Mouse (Mus musculus) CD4-positive naive resting alpha-beta T cell, adult 76 days (primary cell): Measurements from ENCODE around the gene Sar1a. TPM values are rescaled to one million over a fixed set of nuclear protein-coding genes. Genes with fewer than 3 reads are reported as not detected.

Experiments
- total RNA-seq: library from RNA; stranded (reverse); gene quantifications from one replicate; pipeline ENCODE4 v1.2.4, GENCODE M21; 2023

Sar1a gene
- total RNA-seq = 204 TPM

DNA sequence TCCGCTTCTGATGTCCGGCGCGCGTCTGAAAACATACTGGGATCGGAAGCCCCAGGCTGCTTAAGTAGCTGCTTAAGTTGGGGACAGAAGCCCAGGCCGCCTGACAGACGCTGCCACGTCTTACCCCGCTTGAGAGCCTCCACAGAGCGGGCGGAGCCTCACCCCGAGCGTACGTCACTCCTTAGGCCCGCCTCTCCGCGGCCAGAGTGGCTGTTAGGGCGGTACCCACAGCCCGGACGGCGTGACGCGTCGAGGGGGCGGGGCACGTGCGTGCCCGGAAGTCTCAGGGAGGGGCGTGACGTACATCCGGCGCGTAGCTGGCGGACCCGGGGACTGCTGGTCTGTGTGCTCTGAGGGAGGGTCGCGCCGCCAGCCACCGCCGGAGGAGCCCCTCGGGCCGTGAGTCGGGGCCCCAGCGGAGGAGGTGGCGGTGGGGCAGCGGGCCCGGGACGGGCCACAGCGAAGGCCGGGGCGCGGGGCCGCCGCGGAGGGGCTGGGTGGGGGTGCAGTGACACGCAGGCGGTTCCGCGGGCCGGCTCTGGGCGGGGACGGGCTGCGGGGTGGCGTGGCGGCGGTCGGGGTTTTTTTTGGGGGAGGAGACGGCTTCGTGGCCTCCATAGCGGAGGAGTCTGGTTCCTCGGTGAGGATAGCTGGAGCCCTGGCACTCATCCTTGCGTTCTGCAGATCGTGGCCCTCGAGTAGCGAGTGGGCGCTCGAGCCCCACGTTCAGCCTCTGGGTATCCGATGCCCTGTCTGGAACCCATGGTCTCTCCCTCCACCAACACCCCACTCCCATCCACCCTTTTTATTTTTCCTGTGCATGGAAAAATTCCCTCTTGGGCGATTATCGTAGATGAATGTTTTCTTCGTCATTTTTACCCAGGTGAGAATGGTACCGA, at the start of gene Sar1a:
Gene Sar1a (plus strand): TSS at position 285 of the 899 bp plus-strand sequence.

DNA sequence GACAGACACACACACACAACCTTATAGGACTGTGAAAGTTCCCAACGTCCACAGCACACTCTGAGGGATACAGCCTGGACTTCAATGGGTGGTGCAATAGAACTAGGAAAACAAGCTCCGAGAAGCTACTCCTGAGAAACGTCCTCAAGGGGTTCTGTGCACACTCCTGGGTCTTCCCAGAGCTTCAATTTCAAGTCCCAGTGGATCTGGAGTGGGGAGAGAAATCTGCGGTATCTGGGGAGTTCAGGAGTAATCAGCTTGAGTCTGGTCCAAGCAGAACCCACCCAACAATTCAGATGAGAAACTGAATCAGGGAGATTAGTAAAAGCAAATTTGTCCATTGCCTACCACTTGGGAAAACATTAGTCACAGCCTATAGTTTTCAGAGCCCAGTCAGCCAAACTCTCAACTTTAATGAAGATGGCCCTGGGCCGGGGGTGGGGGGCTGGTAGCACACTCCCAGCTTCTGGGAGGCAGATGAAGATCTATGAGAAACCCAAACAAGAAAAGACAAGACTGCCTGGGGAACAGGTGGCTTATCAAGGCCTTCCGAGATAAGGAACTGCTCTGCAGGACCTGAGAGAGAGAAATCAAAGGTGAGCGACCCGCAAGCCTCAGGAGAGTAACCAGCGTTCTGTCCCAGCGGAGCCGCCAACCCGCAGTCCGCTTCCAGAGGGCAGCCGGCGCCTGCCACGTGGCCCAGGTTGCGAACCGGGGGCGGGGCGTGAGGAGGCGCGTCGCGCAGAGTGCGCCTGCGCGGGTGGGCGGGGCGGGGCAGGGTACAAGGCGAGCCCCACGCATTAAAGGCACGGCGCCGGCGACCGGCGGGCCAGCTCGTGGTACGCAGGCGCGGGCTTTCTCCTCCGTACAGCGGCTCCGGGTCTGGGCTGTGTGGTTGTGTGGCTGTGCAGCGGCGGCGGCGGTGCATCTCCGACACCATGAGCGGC, 32.0 kb upstream of the Sar1a start, which contains the start of gene Ppa1:
Gene Ppa1 (plus strand): TSS at position 763 of the 947 bp plus-strand sequence.

DNA sequence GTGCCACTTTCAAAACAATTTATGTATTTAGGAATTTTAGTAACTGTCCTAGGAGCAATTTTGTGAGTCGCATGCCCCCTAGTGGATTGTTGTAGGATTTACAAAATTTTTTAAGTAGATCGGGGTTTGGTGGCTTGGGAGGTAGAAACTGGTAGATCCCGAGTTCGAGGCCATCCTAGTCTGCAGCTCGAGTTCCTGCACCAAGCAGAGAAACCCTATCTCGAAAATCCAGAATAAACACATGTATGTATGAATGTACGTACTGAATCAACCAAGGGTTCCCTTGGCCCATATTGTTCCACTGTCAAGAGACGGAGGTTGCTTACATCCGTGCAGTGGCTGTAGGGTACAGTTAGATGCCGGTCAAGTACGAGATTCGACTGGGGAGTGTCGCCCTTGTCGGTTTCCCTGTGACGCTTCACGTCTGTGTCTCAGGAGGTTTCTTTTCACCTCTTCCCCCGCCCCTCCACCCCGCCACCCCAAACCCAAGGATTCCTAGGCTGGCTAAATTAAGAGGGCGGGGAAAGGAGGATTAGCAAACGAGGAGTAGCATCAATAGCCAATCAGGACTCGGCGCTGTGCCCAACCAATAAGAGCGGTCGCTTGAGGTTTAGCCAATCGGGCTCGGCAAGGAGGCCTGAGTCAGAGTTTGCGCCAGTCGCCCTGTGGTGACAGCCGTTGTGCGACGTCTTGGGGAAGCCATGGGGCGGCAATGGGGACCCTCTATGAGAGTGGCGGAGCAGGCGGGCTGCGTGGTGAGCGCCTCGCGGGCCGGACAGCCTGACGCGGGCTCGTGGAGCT, 15.0 kb downstream of the Sar1a start, which contains the start of gene Tysnd1:
Gene Tysnd1 (plus strand): TSS at position 645 of the 801 bp plus-strand sequence.

DNA sequence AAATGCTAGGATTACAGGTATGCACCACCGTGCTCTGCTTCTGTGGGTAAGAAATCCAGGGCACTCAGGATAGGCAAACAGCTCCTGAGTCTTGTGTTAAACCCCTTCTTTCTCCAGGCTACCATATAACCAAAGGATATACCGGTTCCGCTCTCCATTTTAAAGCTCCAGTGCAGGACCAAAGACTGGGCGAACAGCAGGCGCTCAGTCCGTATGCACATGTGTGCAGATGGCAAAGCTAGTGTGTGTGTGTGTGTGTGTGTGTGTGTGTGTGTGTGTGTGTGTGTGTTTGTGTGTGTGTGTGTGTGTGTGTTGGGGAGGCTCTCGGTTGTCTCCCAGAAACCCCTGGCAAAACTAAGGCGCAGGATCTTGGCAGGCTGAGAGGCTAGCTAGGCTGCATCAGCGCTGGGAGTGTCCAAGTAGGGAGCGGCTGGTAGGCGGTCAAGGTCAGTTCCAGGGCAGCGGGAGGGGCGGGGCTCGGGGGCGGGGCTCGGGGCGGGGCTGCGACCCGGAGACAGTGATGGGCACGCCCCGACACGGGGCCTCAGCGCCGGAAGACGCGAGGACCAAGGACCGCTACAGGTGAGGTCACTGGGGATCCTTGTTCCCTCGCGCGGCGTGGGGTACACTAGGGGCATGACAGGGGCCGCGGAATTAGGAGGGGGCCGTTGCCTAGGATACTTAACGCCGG, 34.8 kb downstream of the Sar1a start, which contains the start of gene Aifm2:
Gene Aifm2 (plus strand): TSS at position 493 of the 691 bp plus-strand sequence.

Other genes starting within 250 kb of the Sar1a start
- gene Eif4ebp2, start 227.6 kb upstream of the Sar1a start, total RNA-seq = 171 TPM
- gene Lrrc20, start 204.5 kb upstream of the Sar1a start, total RNA-seq = 3.9 TPM
- gene Npffr1, start 84.8 kb upstream of the Sar1a start, total RNA-seq = not detected
- 28.2 TPM for gene Ppa1, start 31.7 kb upstream of the Sar1a start, total RNA-seq
- gene Tysnd1, start 15.2 kb downstream of the Sar1a start, total RNA-seq = 21.0 TPM
- gene Aifm2, start 35.0 kb downstream of the Sar1a start, total RNA-seq = 1.5 TPM
- gene H2afy2, start 103.8 kb downstream of the Sar1a start, total RNA-seq = not detected